Mouse (Mus musculus): ENCODE results near the gene Bckdhb.
"Not testable (repeated sequence)": the region's sequence is repeated elsewhere in the genome, so short reads cannot be mapped to it uniquely, and the experiment has no call there.

Gene Bckdhb

DNA sequence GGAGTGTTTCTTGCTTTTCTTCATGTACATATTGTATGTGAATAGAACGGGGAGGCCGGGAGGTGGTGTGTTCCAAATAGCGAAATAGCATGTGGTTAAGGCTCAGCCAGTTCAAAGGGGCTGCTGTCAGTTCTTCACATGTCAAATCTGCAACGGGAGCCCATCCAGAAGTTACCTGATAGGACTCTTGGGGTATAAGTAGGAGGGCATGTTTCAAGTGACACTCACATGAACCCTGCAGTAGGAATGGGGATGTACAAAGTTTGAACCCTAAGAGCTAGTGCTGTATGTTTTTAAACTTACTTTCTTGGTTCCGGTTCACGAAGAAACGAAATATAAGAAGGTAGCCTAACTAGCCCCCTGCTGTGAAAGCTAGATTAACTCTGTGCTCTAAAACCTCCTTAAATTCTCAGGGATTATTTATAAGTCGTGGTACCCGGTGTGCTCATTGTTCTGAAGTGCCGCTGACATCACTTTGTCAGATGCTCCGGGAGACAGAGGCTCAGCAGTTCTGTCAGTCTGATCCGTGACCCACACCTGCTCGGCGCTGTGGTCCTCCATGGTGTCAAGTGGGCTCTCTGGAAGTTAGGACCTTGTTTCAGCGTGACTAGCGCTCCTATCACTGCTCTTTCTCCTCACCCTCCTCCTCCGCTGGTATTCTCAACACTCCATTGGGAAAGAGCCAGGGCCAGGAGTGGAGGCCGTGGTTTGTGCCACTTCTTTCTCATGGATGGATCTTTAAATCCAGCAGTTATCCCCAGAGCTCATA is 126.1 kb downstream of the Bckdhb start:
- Histone ChIP-seq H3K27me3 (ENCODE audit: insufficient read depth, low read length) (no peaks in the 10 kb centered on the region), H3K9me3 (ENCODE audit: low read length) (no peaks in the 10 kb centered on the region), H3K4me1 (replicated peaks; ENCODE audit: low read depth, low read length) (no peaks in the 10 kb centered on the region), H3K4me3 (replicated peaks; ENCODE audit: low read length) (no peak overlapping the region), H3K36me3 (ENCODE audit: insufficient read depth, low read length) (no peaks in the 10 kb centered on the region)
- no peak for TF ChIP-seq NANOG (IDR thresholded peaks at IDR 0.05; ENCODE audit: borderline replicate concordance, low read length)
- TF ChIP-seq POU5F1 (IDR thresholded peaks at IDR 0.05; ENCODE audit: borderline replicate concordance, low read length), result no peak
- TF ChIP-seq CTCF (conservative IDR thresholded peaks at IDR 0.05; ENCODE audit: low read length), result no peak

DNA sequence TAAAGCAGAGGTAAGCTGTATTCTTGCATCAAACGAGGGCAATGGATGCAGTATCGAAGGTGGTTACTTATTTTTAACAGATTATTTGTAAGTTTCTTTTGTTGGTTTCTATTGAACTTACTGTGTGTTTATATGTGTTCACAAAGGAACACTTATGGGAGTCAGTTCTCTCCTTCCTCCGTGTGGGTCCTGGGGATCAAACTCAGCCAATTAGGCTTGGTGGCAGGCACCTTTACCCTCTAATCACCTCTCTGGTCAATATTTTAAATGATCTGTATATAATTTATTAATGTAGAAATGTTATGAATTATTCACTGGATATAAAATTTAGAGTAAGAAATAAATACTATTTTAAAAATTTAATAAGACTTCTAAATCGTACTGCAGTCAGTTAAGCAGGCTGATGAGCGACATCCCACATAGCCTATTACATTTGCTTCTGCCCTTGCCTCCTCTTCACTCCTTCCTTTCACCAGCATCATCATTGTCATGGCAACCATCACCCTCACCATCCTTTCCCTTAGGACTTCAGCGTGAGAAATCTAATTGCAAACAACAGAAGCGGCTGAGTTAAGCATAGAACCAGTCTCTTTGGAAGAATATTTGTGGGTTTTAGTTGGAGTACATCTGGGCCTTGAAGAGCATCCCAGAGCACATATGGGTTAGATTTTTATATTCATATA is 130.3 kb downstream of the Bckdhb start:
- Histone ChIP-seq H3K4me1 (replicated peaks; ENCODE audit: low read depth, low read length) (no peaks in the 10 kb centered on the region), H3K27me3 (ENCODE audit: insufficient read depth, low read length) (no peaks in the 10 kb centered on the region), H3K9me3 (ENCODE audit: low read length) (no peaks in the 10 kb centered on the region), H3K4me3 (replicated peaks; ENCODE audit: low read length) (no peak overlapping the region), H3K36me3 (ENCODE audit: insufficient read depth, low read length) (no peaks in the 10 kb centered on the region)
- no peak for TF ChIP-seq NANOG (IDR thresholded peaks at IDR 0.05; ENCODE audit: borderline replicate concordance, low read length)
- TF ChIP-seq CTCF (conservative IDR thresholded peaks at IDR 0.05; ENCODE audit: low read length), result no peak
- no peak for TF ChIP-seq POU5F1 (IDR thresholded peaks at IDR 0.05; ENCODE audit: borderline replicate concordance, low read length)

DNA sequence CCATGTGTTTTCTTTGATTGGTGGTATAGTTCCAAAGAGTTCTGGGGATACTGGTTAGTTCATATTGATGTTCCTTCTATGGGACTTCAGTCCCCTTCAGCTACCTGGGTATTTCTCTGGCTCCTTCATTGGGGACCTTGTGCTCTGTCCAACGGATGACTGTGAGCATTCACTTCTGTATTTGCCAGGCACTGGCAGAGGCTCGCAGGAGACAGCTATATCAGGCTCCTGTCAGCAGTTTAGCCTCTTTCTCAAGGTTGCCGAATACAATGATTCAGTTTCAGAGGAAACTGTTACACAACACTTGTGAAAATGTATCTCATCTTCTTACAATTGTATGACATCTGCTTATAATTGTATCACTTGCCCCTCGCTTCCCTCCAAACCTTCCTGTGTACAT is 135.8 kb downstream of the Bckdhb start:
- H3K27me3 ChIP-seq (ENCODE audit: insufficient read depth, low read length); H3K4me1 ChIP-seq (replicated peaks; ENCODE audit: low read depth, low read length); H3K4me3 ChIP-seq (replicated peaks; ENCODE audit: low read length); H3K36me3 ChIP-seq (ENCODE audit: insufficient read depth, low read length); H3K9me3 ChIP-seq (ENCODE audit: low read length): not testable (repeated sequence)

DNA sequence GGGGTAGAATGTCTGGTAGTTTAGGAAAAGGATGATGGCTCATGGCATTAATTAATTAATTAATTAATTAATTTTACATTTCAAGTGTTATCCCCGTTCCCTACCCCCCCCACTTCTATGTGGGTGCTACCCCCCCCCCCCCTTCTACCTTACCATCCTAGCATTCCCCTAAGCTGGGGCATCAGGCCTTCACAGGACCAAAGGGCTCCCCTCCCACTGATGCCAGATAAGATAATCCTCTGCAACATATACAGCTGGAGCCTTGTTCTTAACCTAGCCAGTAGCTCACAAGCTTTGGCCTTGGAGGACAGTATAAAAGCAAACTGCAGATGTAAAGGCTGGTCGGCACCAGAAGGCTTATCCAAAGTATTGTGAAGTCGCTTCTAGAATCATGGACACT is 138.7 kb downstream of the Bckdhb start:
- H3K4me1 ChIP-seq (replicated peaks; ENCODE audit: low read depth, low read length), result no peaks in the 10 kb centered on the region
- H3K4me3 ChIP-seq (replicated peaks; ENCODE audit: low read length), result no peak overlapping the region
- TF ChIP-seq POU5F1 (IDR thresholded peaks at IDR 0.05; ENCODE audit: borderline replicate concordance, low read length) (no peak), CTCF (conservative IDR thresholded peaks at IDR 0.05; ENCODE audit: low read length) (no peak), NANOG (IDR thresholded peaks at IDR 0.05; ENCODE audit: borderline replicate concordance, low read length) (no peak)
- H3K36me3 ChIP-seq (ENCODE audit: insufficient read depth, low read length), result no peaks in the 10 kb centered on the region
- no peaks in the 10 kb centered on the region for H3K9me3 ChIP-seq (ENCODE audit: low read length)
- H3K27me3 ChIP-seq (ENCODE audit: insufficient read depth, low read length), result no peaks in the 10 kb centered on the region

DNA sequence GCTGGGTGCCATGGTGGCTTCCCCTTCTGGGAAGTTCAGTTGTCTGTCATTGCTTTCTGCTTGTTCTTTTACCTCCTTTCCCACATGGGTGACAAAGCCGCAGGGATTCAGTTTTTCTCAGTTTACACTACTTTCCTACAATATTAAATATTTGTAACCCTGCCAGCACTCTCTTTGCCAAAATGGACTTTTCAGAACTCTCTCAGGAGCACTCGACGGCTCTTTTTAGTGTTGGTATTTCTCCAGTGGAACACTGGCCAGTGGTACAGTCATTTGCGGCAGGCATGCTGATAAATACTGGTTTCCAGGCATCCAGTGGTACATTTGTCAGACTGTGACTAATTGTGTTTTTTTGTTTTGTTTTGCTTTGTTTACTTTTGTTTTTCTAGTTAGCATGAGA is 139.2 kb downstream of the Bckdhb start:
- Histone ChIP-seq H3K36me3 (ENCODE audit: insufficient read depth, low read length) (no peaks in the 10 kb centered on the region), H3K4me1 (replicated peaks; ENCODE audit: low read depth, low read length) (no peaks in the 10 kb centered on the region), H3K9me3 (ENCODE audit: low read length) (no peaks in the 10 kb centered on the region), H3K4me3 (replicated peaks; ENCODE audit: low read length) (no peak overlapping the region), H3K27me3 (ENCODE audit: insufficient read depth, low read length) (no peaks in the 10 kb centered on the region)
- TF ChIP-seq POU5F1 (IDR thresholded peaks at IDR 0.05; ENCODE audit: borderline replicate concordance, low read length) (no peak), CTCF (conservative IDR thresholded peaks at IDR 0.05; ENCODE audit: low read length) (no peak), NANOG (IDR thresholded peaks at IDR 0.05; ENCODE audit: borderline replicate concordance, low read length) (no peak)

DNA sequence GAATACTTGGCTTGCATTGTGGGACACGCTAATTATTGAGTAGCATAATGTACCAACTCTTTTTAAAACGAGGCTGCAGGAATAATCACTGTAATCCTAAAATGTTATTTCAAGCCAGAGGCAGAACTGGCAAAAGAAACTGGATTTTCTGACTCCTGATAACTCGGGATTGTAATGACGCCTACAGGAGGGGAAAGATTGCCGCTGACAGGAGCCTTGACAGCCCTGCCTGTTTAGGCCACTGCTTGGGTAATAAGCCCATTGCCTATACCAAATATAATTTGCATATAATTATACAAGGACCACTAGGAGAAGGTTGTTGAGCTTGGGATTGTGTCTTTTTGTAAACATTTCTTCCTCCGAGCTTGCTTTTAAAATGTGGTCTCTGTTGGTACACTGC is 145.3 kb downstream of the Bckdhb start:
- no peak overlapping the region for H3K4me3 ChIP-seq (replicated peaks; ENCODE audit: low read length)
- no peaks in the 10 kb centered on the region for H3K36me3 ChIP-seq (ENCODE audit: insufficient read depth, low read length)
- TF ChIP-seq CTCF (conservative IDR thresholded peaks at IDR 0.05; ENCODE audit: low read length), result no peak
- no peak for TF ChIP-seq NANOG (IDR thresholded peaks at IDR 0.05; ENCODE audit: borderline replicate concordance, low read length)
- TF ChIP-seq POU5F1 (IDR thresholded peaks at IDR 0.05; ENCODE audit: borderline replicate concordance, low read length), result no peak
- no peaks in the 10 kb centered on the region for H3K9me3 ChIP-seq (ENCODE audit: low read length)
- H3K27me3 ChIP-seq (ENCODE audit: insufficient read depth, low read length), result no peaks in the 10 kb centered on the region
- no peaks in the 10 kb centered on the region for H3K4me1 ChIP-seq (replicated peaks; ENCODE audit: low read depth, low read length)

DNA sequence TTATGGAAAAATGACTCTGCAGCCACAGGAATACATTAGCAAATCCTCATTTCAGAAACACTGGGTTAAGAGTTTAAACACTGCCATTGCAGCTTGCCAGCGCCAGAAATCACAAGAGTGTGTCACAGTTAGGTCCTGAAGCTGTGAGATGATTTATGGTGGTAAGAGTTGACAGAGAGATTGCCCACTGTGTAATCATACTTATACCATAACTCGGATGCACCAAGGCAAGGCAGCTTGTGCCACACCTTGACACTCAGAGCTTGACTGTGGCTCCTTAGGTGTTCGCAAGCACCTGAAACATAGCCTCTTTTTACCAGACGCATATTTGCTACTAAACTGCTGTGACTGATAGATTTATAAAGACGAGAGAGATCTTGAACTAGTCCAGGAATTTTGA is 145.8 kb downstream of the Bckdhb start:
- no peaks in the 10 kb centered on the region for H3K36me3 ChIP-seq (ENCODE audit: insufficient read depth, low read length)
- no peaks in the 10 kb centered on the region for H3K4me1 ChIP-seq (replicated peaks; ENCODE audit: low read depth, low read length)
- H3K9me3 ChIP-seq (ENCODE audit: low read length), result no peaks in the 10 kb centered on the region
- H3K27me3 ChIP-seq (ENCODE audit: insufficient read depth, low read length), result no peaks in the 10 kb centered on the region
- TF ChIP-seq NANOG (IDR thresholded peaks at IDR 0.05; ENCODE audit: borderline replicate concordance, low read length), result no peak
- TF ChIP-seq CTCF (conservative IDR thresholded peaks at IDR 0.05; ENCODE audit: low read length), result no peak
- TF ChIP-seq POU5F1 (IDR thresholded peaks at IDR 0.05; ENCODE audit: borderline replicate concordance, low read length), result no peak
- H3K4me3 ChIP-seq (replicated peaks; ENCODE audit: low read length), result no peak overlapping the region

DNA sequence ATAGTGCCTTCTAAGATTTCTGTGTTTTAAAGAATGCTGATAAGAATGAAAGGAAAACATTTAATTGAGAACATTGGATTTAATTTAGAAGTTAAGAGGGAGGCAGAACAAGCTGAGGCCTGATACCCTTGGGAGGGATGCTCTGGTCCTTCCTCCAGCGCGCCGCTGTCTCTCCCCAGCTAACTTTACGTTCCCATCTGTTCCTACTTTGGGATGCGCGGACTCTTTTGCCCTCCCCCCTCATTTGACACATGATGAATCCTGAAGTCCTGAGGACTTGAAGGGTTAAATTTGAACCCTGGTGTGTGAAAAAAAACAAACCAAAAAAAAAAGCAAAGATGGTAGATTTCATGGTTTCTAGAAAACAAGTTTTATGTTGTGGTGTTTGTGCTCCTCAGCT is 147.6 kb downstream of the Bckdhb start:
- TF ChIP-seq POU5F1 (IDR thresholded peaks at IDR 0.05; ENCODE audit: borderline replicate concordance, low read length) (no peak), CTCF (conservative IDR thresholded peaks at IDR 0.05; ENCODE audit: low read length) (no peak), NANOG (IDR thresholded peaks at IDR 0.05; ENCODE audit: borderline replicate concordance, low read length) (no peak)

DNA sequence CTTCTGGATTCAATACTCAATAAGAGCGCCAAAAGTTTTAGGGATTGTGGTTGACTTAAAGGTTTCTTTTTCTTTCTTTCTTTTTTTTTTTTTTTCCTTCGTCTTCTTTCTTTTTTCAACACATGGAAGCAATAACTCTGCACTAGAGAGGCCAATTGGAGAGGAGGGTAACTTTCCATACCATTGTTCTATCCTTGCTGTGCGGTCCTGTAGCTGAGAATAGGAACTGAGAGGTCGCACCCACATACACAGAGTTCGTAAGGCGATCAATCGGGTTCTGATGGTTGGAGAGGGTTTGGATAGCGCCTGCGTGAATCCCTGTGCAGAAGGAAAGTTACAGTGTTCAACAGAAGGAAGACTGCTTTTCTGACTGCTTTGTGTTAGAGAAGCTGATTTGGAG is 148.3 kb downstream of the Bckdhb start:
- TF ChIP-seq CTCF (conservative IDR thresholded peaks at IDR 0.05; ENCODE audit: low read length) (no peak), POU5F1 (IDR thresholded peaks at IDR 0.05; ENCODE audit: borderline replicate concordance, low read length) (no peak), NANOG (IDR thresholded peaks at IDR 0.05; ENCODE audit: borderline replicate concordance, low read length) (no peak)
- Histone ChIP-seq H3K9me3 (ENCODE audit: low read length) (no peaks in the 10 kb centered on the region), H3K36me3 (ENCODE audit: insufficient read depth, low read length) (no peaks in the 10 kb centered on the region), H3K4me3 (replicated peaks; ENCODE audit: low read length) (no peak overlapping the region), H3K4me1 (replicated peaks; ENCODE audit: low read depth, low read length) (no peaks in the 10 kb centered on the region), H3K27me3 (ENCODE audit: insufficient read depth, low read length) (no peaks in the 10 kb centered on the region)

More for the DNA sequence above, 147.6 kb downstream of the Bckdhb start:
- Histone ChIP-seq H3K27me3 (ENCODE audit: insufficient read depth, low read length) (no peaks in the 10 kb centered on the region), H3K9me3 (ENCODE audit: low read length) (no peaks in the 10 kb centered on the region), H3K4me1 (replicated peaks; ENCODE audit: low read depth, low read length) (no peaks in the 10 kb centered on the region), H3K36me3 (ENCODE audit: insufficient read depth, low read length) (no peaks in the 10 kb centered on the region), H3K4me3 (replicated peaks; ENCODE audit: low read length) (no peak overlapping the region)
